Mouse (Mus musculus) large intestine, adult 2 months (tissue): ENCODE results near the gene Mc1r. TPM values are rescaled to one million over a fixed set of nuclear protein-coding genes. Genes with fewer than 3 reads are reported as not detected.
"Not testable (repeated sequence)": the region's sequence is repeated elsewhere in the genome, so short reads cannot be mapped to it uniquely, and the experiment has no call there.

Experiments
- DNase-seq: peaks from one replicate; pipeline ENCODE4 v3.0.0-alpha.2; 2012; ENCODE audit warnings: low read depth, low spot score
- WGBS: fragments of 180-500 bp; shearing (Covaris S2); methylation state at CpG from one replicate; pipeline ENCODE4 v1.1.7; 2018; 5-methylcytosine and 5-hydroxymethylcytosine counted together
- polyA plus RNA-seq: library from polyadenylated mRNA; depleted of rRNA; stranded (reverse); fragments of >200 nt; gene quantifications from 2 replicates; pipeline ENCODE4 v1.2.3, GENCODE M21; 2012

Gene Mc1r
- polyA plus RNA-seq, 1 experiment, result not detected

DNA sequence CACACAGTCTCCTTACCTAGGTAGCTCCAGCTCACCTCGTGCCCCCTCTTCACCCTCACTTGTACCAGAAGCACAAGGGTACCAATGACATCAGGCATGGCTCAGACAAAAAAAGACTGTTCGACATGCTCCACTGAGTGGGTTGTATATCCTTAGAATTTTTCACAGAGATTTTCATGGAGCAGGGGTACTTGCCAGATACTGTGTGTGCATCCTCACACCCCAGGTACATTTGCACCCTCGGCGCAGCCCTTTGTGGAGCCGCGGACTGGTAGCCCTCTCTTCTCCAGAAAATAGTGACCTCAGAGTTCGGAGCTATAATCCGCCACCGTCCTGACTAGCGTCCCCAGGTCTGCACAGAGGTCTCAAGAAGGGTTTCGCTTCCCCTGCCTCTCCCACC is 3.9 kb downstream of the Mc1r start:
- no peak for DNase-seq
- WGBS, result 17% methylated on average over 11 of the region's 11 CpGs

DNA sequence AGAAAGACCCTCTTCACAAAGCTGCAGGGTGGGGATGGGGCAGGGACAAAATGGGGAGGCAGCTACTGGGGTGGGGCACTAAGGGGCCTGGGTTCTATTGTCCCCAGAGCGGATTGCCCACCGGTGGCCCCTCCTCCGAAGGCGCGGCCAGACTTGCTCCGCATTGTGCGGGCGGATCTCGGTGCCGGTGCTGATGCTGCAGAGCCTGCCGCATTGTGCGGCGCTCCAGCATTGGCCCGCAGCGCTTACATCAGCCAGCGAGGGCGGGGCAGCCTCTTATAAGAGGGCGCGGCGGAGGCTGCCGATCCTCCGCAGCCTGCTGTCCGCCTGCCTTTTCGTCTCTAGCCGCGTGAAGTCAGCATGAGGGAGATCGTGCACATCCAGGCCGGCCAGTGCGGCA is 4.3 kb downstream of the Mc1r start, which contains the start of gene Tubb3:
Gene Tubb3, plus strand, starts transcription at position 179 of the 400 bp plus-strand sequence.
- WGBS, result under 1% methylated on average over 29 of the region's 29 CpGs
- no peak for DNase-seq

DNA sequence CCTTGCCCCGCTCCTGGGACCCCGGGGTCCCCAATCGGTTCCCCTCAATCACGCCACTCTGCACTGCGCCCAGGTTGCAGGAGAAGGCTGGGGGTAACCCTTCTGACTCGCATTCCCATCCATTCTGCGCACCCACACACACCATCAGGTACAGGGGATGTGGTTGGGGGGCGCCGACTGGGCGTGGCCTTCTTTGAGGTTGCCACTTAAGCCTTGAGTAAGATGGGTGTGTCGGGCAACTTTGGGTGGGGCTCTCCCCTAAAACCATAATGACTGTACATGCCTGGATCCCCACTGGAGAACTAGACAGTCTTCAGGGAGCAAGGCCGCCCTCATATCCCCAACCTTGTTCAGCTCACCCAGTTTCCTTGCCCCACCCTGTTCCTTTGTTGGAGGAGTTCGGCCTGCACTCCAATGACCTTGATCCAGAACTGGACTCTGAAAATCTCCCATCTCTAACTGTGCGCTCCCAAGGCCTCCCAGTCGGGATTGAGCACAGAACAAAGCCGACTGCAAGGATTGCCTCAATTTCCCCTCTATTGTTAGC is 4.9 kb downstream of the Mc1r start:
- no peak for DNase-seq
- 14% methylated on average over 16 of the region's 16 CpGs for WGBS

DNA sequence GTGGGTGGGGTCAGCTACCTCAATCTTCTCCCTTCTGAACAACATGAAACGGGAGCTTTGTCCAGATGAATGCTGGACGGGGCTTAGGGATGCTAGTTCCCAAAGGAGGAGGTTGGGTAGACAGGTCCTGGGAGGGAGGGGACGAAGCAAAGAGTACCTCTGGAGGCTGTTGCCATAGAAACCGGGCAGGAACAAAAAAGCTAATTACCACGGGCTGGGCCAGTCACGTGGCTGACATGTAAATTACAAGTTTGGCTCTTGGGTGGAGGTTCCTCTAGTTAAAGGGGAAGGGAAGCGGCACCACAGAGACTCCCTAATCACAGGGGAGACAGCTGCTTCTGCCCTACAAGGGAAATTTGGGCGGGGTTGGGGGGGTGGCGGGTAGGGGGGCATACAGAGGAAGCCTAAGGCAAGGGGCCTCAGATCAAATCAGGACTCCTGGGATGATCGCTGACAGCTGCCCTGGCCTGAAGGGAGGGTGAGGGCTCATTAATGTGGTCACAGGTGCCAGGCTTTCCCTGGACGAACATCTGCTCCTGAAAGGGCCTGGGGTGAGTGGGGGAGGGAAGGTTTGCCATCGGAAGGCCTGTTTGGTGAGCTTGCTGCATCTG is 5.8 kb downstream of the Mc1r start:
- no peak for DNase-seq
- 8% methylated on average over 12 of the region's 12 CpGs for WGBS

DNA sequence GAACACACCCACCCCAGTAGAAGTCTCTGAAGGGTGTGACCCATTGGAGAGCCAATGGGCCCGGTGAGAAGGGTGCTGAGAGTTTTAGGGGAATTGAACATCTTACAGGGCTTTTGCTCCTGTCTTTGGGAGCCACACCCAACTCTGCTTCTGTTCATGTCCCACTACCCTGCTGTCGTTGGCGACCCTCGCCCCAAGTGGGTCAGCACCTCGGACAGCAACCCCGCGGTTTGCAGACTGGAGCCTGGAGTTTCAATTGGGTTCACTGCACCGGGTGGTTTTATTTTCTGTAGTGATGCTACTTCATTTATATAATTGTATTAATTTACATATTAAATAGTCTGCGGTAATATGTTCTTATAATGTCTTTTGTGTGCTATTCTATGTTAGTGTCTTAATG is 7.3 kb downstream of the Mc1r start:
- 13% methylated on average over 9 of the region's 9 CpGs for WGBS
- DNase-seq, result no peak

DNA sequence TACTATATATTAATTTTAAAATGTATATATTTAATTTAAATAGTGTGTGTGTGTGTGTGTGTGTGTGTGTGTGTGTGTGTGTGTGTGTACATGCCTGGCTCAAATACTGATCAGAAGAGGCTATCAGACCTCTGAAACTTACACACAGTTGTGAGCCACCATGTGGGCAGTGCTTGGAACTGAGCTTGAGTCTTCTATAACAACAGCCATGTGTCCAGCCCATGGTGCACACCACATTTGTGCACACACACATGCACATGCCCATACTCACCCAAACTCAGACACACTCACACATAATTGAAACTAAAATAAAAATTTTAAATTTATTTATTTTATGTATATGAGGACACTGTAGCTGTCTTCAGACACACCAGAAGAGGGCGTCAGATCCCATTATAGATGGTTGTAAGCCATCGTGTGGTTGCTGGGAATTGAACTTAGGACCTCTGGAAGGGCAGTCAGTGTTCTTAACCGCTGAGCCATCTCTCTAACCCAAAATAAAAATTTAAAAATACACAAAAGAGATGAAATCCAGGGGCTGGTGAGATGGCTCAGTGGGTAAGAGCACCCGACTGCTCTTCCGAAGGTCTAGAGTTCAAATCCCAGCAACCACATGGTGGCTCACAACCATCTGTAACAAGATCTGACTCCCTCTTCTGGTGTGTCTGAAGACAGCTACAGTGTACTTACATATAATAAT is 8.2 kb downstream of the Mc1r start:
- not testable (repeated sequence) for DNase-seq
- WGBS, result 79% methylated on average over 5 of the region's 5 CpGs

DNA sequence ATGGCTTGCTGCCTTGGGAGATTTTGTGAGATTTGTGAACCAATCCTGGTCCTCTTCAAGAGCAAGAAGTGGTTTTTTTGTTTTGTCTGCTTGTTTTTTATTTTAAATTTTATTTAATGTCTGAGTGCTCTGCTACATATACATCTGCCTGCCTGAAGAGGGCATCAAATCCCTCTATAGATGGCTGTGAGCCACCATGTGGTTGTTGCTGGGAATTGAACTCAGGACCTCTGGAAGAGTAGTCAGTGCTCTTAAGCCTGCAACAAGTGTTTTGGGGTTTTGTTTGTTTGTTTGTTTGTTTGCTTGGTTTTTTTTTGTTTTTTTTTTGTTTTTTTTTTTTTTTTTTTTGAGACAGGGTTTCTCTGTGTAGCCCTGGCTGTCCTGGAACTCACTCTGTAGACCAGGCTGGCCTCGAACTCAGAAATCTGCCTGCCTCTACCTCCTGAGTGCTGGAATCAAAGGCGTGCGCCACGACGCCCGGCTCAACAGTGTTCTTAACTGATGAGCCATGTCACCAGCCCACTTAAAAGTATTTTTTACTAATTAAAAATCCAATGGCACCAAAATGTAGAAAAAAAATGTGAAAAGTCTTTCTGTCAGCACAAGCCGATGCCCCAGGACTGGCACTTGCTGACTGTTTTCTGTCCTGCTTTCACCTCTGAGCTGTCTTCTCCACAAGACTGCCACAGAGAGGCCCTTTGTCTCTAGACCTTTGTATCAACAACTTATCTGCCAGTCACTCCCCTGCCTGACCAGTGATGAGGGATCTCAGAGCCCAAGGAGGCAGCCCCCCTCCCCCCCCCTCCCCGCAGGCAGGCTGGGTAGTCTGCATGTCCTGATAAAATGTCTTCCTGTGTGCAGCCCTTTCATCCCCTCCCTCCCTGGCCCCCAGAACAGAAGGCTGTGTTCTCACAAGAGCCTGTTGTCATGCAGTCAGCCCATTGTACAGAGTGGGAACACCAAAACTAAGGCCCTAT is 9.3 kb downstream of the Mc1r start:
- 84% methylated on average over 8 of the region's 8 CpGs for WGBS
- DNase-seq, result no peak

DNA sequence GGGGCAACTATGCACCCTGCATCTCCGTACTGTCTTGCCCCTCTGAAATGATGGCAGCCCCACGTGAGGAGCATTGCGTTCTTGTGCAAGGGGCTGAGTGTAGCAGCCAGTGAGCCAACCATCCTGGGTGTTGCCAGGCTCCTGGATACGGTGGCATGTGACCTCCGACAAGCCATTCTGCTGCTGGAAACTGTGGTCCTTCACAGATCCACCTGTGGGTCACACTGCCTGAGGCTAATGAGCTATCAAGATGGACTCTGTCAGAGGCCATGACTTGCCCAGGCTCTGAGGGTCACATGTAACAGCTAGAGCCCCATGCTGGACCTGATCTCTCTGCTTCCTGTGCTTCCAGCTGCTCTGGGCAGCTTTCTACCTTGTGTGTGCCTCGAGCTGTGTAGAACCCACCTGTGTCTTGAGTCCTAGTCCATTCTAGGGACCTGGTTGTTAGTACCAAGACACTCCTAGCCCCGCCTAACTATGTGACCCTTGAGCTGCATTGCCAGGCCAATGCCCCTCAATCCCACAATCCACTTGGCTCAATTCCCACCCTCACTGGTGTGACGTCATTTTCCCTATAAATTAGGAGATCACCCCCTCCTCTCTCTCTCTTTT is 10.1 kb downstream of the Mc1r start:
- DNase-seq, result no peak
- 61% methylated on average over 8 of the region's 8 CpGs for whole genome bisulfite sequencing

DNA sequence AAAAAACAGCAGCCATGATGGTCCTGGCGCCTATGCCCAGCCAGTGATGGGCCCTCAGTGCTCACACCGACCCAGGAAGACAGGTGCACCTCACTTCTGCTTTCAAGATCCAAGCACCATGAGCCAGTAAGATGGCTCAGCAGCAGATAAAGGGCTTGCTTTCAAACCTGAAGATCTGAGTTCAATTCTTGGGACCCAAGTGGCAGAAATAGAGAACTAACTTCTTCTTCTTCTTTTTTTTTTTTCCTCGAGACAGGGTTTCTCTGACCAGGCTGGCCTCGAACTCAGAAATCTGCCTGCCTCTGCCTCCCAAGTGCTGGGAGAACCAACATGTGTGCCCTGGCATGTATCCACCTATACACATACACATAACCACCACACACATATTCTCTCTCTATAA is 12.8 kb downstream of the Mc1r start:
- DNase-seq, result no peak
- WGBS, result 81% methylated on average over 4 of the region's 4 CpGs

DNA sequence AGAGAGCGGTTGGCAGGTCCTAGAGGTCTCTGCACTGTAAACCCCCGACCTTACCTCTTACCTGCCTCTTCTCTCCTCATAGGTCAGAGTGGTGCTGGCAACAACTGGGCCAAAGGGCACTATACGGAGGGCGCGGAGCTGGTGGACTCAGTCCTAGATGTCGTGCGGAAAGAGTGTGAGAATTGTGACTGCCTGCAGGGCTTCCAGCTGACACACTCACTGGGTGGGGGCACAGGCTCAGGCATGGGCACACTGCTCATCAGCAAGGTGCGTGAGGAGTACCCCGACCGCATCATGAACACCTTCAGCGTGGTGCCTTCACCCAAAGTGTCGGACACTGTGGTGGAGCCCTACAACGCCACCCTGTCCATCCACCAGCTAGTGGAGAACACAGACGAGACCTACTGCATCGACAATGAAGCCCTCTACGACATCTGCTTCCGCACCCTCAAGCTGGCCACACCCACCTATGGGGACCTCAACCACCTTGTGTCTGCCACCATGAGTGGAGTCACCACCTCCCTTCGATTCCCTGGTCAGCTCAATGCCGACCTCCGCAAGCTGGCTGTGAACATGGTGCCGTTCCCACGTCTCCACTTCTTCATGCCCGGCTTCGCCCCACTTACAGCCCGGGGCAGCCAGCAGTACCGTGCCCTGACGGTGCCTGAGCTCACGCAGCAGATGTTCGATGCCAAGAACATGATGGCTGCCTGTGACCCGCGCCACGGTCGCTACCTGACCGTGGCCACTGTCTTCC is 13.8 kb downstream of the Mc1r start:
- no peak for DNase-seq
- WGBS, result 91% methylated on average over 34 of the region's 34 CpGs

DNA sequence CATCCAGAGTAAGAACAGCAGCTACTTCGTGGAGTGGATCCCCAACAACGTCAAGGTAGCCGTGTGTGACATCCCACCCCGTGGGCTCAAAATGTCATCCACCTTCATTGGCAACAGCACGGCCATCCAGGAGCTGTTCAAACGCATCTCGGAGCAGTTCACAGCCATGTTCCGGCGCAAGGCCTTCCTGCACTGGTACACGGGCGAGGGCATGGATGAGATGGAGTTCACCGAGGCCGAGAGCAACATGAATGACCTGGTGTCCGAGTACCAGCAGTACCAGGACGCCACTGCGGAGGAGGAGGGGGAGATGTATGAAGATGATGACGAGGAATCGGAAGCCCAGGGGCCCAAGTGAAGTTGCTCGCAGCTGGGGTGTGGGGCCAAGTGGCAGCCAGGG is 14.4 kb downstream of the Mc1r start:
- WGBS, result 78% methylated on average over 19 of the region's 19 CpGs

DNA sequence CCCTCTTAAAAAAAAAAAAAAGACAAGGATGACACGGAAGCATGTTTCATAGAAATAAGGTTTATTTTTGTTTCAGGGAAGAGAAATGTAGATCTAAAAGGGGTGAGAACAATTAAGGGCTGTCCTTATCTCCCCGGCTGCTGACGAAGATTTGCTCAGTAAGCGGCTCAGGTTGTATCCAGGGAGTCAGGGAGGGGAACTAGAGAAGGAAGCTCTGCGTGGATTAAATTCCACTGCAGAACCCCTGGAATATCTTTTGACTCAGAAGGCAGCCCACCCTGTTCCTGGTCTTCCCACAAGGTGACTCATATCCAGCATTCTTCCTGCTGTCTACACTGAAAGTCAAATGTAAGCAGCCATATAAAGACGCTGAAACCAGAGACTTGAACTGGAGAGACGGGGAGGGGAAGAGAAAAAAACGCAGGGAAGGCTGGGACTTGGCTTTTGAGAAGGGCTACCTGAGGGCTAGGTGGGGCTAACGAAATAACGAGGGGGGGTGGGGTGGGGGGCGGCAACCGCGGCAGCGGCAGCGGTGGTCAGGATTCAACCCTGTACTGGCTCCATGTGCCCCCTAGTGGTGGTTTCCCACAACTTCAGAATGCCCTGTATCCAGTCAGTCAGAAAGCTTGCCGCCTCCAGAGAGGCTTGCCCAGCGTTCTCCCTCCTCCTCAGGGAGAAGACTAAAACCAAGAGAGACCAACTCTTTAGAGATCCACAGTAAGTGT is 15.3 kb downstream of the Mc1r start:
- DNase-seq, result no peak
- WGBS, result 7% methylated on average over 17 of the region's 17 CpGs

More for the DNA sequence above, 14.4 kb downstream of the Mc1r start:
- no peak for DNase-seq

DNA sequence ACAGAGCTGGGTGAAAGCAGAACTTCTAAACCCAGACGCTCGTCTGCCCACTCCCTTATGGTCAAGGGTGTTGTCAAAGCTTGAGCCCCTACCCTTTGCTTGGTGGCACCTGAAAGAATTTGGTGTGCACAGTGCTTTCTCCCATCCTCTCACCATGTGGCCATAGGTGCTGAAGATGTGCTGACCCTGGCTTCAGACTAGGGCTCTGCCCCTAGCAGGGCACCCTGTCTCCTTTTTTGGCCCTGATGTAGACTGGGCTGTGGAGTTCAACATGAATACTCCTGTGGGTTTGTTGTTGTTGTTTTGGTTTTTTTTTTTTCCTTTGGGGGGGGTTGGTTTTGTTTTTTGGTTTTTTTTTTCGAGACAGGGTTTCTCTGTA is 15.9 kb downstream of the Mc1r start:
- DNase-seq, result no peak
- 17% methylated on average over 3 of the region's 3 CpGs for WGBS

DNA sequence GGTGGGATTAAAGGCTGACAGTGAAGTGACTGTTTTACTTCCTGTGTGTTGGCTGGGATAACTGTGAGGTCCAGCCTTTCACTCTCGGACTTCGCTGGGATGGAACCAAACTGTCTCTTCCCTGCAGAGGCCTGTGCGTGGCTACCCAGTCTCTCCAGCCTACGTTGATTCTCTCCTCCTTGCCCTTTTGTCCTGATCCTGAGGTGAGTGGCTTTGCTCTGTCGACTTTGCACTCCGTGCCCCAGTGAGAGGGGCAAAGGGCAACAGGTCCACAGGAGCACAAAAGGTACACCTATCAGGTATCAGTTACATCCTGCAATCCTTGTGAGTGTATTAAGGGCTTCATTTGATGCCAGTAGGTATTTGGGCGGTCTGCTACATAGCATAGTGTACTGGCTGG is 16.5 kb downstream of the Mc1r start, which contains the start of gene Def8:
Gene Def8, plus strand, starts transcription at position 87 of the 400 bp plus-strand sequence.
- DNase-seq, result no peak
- 72% methylated on average over 7 of the region's 7 CpGs for WGBS

DNA sequence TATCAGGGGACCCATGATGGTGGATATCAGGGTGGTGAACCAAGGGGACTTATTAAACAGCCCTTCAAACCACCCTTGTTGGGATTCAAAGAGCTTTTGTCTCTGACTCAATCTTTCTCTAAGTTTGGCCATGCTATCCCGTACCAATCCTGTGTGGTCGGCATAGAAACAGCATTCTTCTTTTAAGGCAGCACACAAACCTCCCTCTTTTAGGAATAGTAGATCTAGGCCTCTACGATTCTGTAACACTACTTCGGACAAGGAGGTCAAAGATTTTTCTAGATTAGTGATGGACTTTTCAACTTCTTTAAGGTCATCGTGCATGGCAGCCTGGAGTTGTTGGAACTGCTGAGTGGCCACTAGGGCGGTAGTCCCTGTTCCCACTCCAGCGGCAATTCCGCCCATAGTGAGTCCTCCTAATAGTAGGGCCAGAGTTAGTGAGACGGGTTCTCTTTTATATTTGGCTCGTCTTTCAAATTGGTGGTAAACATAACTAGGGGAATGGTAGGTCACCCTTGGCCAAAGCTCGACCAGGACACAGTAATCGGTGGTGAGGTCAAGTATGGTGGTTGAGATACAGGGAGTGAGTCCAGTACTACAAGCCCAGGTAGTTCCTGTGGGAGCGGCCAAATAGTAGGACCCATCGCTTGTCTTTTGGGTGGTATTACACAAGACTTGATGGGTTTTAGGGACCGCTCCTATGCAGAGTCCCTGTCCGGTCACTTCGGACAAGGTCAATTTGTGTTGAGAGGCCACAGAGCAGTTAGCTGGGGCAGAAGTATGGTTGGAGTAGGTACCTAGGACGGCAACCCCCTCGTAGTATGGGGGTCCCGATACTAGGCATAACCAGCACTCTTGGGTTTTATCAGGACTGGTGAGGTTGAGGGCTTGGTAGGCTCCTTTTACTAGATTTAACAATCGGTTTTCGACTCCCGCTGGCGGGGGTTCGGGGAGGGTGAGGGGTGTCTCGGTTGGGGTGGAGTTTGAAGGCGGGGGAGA is 19.9 kb downstream of the Mc1r start:
- WGBS, result 96% methylated on average over 27 of the region's 27 CpGs
- DNase-seq, result no peak

DNA sequence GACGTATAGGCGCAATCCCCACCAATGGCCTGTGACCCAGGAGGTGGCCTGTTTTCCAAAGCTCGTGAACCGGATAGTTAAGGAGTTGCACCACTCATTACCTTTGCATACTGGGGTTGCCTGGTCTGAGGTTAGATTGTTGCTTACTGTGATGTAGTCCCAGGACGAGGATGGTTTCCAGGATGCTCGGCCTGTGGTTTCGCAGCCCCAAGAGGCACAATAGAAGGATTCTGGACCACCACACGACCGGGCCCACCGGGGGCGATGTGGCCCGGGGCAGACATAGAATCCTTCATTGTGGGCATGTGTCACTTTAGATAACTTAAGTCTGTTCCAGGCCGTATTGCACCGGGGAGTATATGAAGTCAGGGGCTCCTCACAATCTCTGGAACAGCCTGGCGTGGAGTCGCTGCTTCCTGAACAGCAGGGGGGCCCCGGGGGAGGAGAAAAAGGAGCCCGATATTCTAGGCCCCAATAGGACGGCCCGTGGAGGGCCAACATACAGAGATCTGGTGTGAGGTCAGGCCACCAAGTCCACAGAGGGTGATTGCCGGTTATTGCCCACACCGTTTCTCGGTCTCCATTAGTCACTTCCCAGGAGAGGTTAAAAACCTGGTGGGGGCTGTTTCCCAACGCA is 20.9 kb downstream of the Mc1r start:
- no peak for DNase-seq
- 97% methylated on average over 24 of the region's 24 CpGs for WGBS
